Mouse (Mus musculus) CD4-positive, CD25-positive, alpha-beta regulatory T cell, adult 4 months (primary cell): ENCODE data around the gene Rexo5. TPM values are rescaled to one million over a fixed set of nuclear protein-coding genes. Genes with fewer than 3 reads are reported as not detected.

Source experiments
- ATAC-seq: one replicate; pipeline ENCODE4 v1.8.0; 2017
- polyA plus RNA-seq, 2 experiments: library from polyadenylated mRNA; unstranded; fragments of 100-300 nt; shearing (Covaris generic); gene quantifications; one replicate each; pipeline ENCODE4 v1.2.1; 2017

Gene Rexo5
- polyA plus RNA-seq, 2 experiments from 2014 or later: 46.4 to 47.2 TPM

GRCm38 (mm10) chr7:119894818-119895544 lies 101.2 kb downstream of the Rexo5 start:
- ATAC-seq: peak; percentile 3

- ATAC-seq: peak; percentile 97
These were observed 102.1 kb downstream of the Rexo5 start, which contains the start of the genes Lyrm1 and Dcun1d3 for GRCm38 (mm10) chr7:119895639-119896512. Lyrm1 (plus strand) TSS chr7:119895861. Dcun1d3 (minus strand) TSS chr7:119896298.

GRCm38 (mm10) chr7:119897521-119898109 lies 103.8 kb downstream of the Rexo5 start:
- no peak for ATAC-seq

- no peak for ATAC-seq
These were observed 104.5 kb downstream of the Rexo5 start for GRCm38 (mm10) chr7:119898247-119898856.

Other genes starting within 250 kb of the Rexo5 start
- gene Acsm2, start 239.7 kb upstream of the Rexo5 start, polyA plus RNA-seq: under 1 TPM in 1 of 2 experiments, not detected in 1; 0.04 TPM
- not detected for gene Acsm1, start 187.0 kb upstream of the Rexo5 start, polyA plus RNA-seq
- gene Acsm4, start 104.0 kb upstream of the Rexo5 start, polyA plus RNA-seq: not detected
- gene Thumpd1, start 73.2 kb upstream of the Rexo5 start, polyA plus RNA-seq: 10 to 100 TPM; 48.8 to 55.2 TPM
- gene Acsm3, start 33.1 kb upstream of the Rexo5 start, polyA plus RNA-seq: under 1 TPM in 1 of 2 experiments, not detected in 1; 0.09 TPM
- 10 to 100 TPM; 10.5 to 10.9 TPM for gene Eri2, start 52 bp downstream of the Rexo5 start, polyA plus RNA-seq
- 10 to 100 TPM; 17.3 to 25.6 TPM for gene Lyrm1, start 101.9 kb downstream of the Rexo5 start, polyA plus RNA-seq
- 10 to 100 TPM in 1 of 2 experiments, 1 to 10 TPM in 1; 7.0 to 13.8 TPM for gene Dcun1d3, start 102.3 kb downstream of the Rexo5 start, polyA plus RNA-seq